Mouse (Mus musculus): ENCODE data around the gene Gm6356.
"Not testable (repeated sequence)": the region's sequence is repeated elsewhere in the genome, so short reads cannot be mapped to it uniquely, and the experiment has no call there.

The Gm6356 gene

GRCm38 (mm10) chr14:6973718-6974117 is at the start of gene Gm6356:
Gene Gm6356 (minus strand): TSS chr14:6973818.
- not testable (repeated sequence) for DNase-seq (ENCODE audit: extremely low read depth, insufficient read length, low spot score)

Measured in 3134 (cell line).